Mouse (Mus musculus) cerebellum, postnatal 25 days (tissue): ENCODE data around the gene Slpi.
A peak's percentile ranks its signal among the peaks of the same experiment; 100 is the strongest.

Source experiments
- DNase-seq, 2 experiments: peaks; one replicate each; pipeline ENCODE4 v3.0.0; 2021; ENCODE audit warnings: mixed read lengths in 2 of 2

Slpi gene

GRCm38 (mm10) chr2:164419489-164419888, 30.6 kb upstream of the Slpi start:
- DNase-seq, result no peak

GRCm38 (mm10) chr2:164418308-164418875, 29.5 kb upstream of the Slpi start:
- DNase-seq, result no peak

DNA sequence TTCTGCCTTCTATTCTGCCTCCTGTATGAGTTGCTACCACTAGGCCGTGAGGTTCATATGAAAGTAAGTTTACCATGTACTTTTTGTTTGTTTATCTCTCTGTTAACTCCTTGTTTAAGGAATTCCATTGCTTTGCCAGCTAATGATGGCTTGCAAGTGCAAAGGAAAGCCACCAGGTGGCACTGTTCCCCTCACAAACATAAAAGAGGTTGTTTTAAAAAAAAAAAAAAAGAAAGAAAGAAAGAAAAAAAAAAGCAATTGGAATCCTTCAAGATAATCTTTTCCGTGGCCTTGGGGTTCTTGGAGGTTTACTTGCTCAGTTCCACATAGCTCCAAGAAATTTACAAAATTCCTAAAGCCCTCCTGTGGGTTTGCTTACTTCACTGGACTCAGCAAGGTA, 28.3 kb upstream of the Slpi start:
- DNase-seq, result peak in 1 of 2 experiments; percentile 52

DNA sequence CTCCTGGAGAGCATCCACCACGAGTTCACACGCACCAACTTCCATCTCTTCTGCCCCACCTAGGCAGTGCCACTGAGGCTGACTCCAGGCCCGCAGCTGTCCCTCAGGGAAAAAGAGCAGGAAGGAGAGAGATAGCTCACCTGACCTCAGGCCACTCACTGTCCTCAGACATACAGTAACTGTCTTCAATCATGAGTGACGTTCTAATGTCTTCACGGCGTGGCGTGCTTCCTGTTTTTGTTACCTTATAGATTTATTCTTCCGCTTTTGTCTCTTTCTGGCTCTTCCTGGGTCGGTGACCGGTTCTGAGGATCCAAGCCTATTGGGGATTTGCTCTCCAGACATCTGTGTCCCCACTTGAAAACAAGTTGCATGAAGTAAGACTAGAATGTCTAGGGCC, 25.7 kb upstream of the Slpi start:
- DNase-seq, result no peak

DNA sequence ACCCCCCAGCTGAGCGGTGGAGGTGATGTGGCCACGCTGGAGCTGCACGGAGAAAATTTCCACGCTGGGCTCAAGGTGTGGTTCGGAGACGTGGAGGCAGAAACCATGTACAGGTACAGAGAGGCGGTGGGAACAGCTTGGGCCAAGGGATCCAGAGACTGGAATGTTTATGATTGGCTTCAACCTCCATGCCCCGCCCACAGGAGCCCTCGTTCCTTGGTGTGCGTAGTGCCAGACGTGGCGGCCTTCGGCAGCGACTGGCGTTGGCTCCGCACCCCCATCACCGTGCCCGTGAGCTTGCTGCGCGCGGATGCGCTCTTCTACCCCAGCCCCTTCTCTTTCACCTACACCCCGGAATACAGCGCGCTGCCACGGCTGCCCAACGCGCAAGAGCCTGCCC, 25.3 kb upstream of the Slpi start:
- no peak for DNase-seq

- peak; percentile 79 to 85 for DNase-seq
Observed at GRCm38 (mm10) chr2:164407708-164408107, 18.8 kb upstream of the Slpi start.

GRCm38 (mm10) chr2:164405519-164405918, 16.6 kb upstream of the Slpi start:
- DNase-seq, result no peak

GRCm38 (mm10) chr2:164405060-164405459, 16.2 kb upstream of the Slpi start, which contains the start of gene Matn4:
Matn4 (minus strand) TSS chr2:164405160.
- no peak for DNase-seq

GRCm38 (mm10) chr2:164404082-164404990, 15.4 kb upstream of the Slpi start:
- peak in 1 of 2 experiments; percentile 26 for DNase-seq

DNA sequence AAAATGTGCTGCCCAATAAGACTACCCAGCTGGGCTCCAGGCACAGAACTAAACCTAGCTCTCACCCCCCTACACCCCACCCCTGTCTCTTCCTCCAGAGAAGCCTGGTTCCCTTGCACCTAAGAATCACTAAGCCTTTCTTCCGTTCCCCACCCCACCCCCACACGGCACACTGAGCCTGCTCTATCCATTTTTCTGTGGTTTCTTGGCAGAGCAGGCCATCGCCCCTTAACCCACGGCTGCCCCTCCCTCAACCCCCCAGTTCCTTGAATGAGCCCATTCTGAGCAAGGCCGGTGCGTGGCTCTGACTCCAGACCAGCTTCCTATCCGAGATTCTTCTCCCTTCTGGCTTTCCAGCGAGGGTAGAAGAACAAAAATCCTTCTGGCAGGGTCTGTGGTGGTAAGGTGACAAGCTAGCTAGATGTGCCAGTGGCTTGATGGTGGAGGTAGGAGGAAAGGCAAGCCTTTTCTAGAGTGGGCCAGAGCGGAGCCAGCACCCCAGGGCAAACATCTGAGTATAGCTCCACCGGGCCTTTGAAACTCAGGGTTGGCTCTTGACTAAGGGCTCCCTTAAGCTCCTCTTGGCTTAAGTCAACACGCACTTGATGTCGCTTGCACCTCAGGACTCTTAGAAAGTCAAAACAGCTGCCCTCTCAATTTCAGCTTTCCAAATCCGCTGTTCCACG, 14.6 kb upstream of the Slpi start:
- DNase-seq, result no peak

DNA sequence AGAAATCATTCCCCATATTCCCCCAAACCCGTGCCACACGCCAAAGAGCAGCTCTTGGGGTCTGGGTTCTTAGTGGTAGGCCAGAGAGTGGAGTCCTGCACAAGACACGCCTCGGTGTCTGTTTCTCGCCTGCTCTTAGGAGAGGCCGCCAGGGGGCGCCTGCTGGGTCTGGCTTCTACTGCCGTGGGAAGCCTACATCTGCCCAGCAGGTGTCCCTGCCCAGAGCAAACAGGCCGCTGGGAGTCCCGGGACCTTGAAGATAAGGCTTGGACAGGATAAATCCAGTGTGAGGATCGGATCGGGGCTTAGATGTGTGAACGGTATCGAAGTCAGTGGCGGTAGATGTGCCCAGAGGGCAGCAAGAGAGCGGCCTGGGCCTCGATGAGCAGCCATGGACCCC, 14.0 kb upstream of the Slpi start, which contains the start of gene Rbpjl:
Rbpjl (plus strand) TSS at position 236 of the 400 bp plus-strand sequence.
- peak; percentile 47 to 78 for DNase-seq

GRCm38 (mm10) chr2:164396911-164397310, 8.0 kb upstream of the Slpi start:
- DNase-seq, result no peak

DNA sequence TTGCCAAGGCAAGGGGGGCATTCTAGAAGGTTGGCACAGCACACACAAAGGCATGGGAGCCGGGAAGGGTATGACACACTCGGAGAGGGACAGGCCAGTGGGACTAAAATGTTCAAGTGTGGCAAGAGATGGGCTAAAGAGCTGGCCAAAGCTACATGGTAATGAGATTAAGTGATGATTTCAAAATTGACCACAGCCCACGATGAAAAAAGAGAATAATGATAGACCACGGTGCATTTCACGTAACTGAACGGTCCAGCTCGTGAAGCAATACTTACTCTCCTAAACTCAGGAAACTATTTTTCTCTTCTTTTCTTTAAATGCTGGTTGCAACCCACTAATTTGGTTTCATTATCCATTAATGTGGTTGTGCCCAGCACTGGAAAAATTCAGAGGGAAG, 7.2 kb upstream of the Slpi start:
- DNase-seq, result no peak

DNA sequence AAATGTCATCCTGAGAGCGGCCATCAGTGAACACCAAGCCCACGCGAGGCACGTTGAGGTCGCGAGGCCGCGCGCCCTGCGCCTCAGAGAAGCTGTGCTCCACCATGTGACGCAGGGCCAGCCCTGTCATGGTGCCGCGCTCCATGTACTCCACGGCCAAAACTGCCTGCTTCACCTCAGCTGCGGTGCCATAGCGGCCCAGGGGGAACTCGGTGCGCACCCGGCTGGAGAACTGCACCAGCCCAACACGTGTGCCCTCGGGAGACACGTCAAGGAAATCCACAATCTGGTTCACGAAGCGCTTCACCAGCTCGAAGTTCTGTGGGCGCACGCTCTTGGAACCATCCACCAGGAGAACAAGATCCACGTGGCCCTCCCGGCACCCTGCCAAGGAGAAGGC, 4.2 kb upstream of the Slpi start:
- no peak for DNase-seq

GRCm38 (mm10) chr2:164389499-164389898, 604 bp upstream of the Slpi start:
- DNase-seq, result peak; percentile 93 to 95

GRCm38 (mm10) chr2:164386953-164387352, 1.9 kb downstream of the Slpi start:
- DNase-seq, result peak in 1 of 2 experiments; percentile 54

DNA sequence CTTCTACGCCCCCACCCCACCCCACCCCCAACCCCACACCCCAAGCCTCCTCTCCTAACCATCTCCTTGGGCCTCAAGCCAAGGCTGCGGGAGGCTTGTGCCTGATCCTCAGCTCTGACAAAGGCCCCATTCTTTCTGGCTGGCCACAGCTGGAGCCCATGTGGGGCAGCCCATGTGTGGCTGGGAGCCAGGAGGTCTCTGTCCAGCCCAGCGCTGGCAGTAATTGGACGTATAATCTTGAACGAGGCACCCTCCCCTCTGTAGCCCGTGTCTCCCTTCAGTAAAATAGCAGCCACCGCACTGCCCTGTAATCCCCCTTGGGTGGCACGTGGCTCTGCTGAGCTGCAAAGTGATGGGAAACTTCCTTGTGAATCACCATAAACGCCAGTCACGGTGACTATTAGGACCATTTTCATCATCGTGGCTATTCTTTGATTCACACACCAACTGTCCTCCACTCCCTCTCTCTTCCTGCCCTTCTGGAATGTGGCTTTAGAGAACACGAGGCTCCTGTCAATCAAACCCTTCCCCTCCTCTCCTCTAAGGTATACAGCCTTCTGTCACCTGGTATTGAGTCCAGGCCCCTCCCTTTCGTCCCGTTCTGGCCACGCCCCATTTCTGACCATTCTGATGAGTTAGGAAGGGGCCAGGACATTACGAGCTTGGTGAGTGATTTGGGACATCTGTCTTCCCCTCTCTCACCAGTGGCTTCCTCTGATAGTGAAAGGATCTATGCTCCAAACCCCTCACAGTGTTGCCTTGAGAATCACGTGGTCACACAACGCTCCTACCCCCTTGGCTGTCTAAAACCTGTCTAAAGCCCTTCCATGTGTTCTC, 2.8 kb downstream of the Slpi start:
- DNase-seq, result peak in 1 of 2 experiments; percentile 34

GRCm38 (mm10) chr2:164383656-164384399, 5.1 kb downstream of the Slpi start:
- DNase-seq, result no peak

GRCm38 (mm10) chr2:164382971-164383370, 5.9 kb downstream of the Slpi start:
- no peak for DNase-seq

- DNase-seq, result no peak
Observed at GRCm38 (mm10) chr2:164381726-164382125, 7.2 kb downstream of the Slpi start.
